Mouse (Mus musculus) hindbrain, embryonic 16.5 days (tissue): Measurements from ENCODE around the gene Fkrp. TPM values are rescaled to one million over a fixed set of nuclear protein-coding genes. Genes with fewer than 3 reads are reported as not detected.
A peak's percentile ranks its signal among the peaks of the same experiment; 100 is the strongest.

Experiments
- ATAC-seq: fragments of 200-750 bp; cut with Nextera tagmentation; 2 replicates; pipeline ENCODE4 v1.8.0; 2017; ENCODE audit warnings: moderate TSS enrichment, moderate library complexity
- H3K27ac ChIP-seq: fragments of 300-500 bp; sonication (generic); 2 replicates; pipeline ENCODE4 v1.5.1; 2014; ENCODE audit warnings: low read depth, mild to moderate bottlenecking, control low read depth, low read length, moderate library complexity
- H3K27me3 ChIP-seq: fragments of 300-500 bp; sonication (generic); replicated peaks from 2 replicates; pipeline ENCODE4 v1.6.1; 2014; ENCODE audit warnings: low read length; ENCODE audit not compliant: control insufficient read depth, insufficient read depth
- H3K36me3 ChIP-seq: fragments of 300-500 bp; sonication (generic); 2 replicates; pipeline ENCODE4 v1.6.1; 2014; ENCODE audit warnings: mild to moderate bottlenecking, low read length, moderate library complexity, mixed read lengths; ENCODE audit not compliant: control insufficient read depth, insufficient read depth
- H3K4me1 ChIP-seq: fragments of 300-500 bp; sonication (generic); 2 replicates; pipeline ENCODE4 v1.6.1; 2014; ENCODE audit warnings: low read depth, low read length; ENCODE audit not compliant: control insufficient read depth, insufficient read depth
- H3K4me2 ChIP-seq: fragments of 300-500 bp; sonication (generic); 2 replicates; pipeline ENCODE4 v1.6.1; 2014; ENCODE audit warnings: mild to moderate bottlenecking, low read length, control low read depth, moderate library complexity
- H3K4me3 ChIP-seq: fragments of 300-500 bp; sonication (generic); 2 replicates; pipeline ENCODE4 v1.5.1; 2014; ENCODE audit warnings: mild to moderate bottlenecking, low read length, control low read depth, moderate library complexity
- H3K9ac ChIP-seq: fragments of 300-500 bp; sonication (generic); 2 replicates; pipeline ENCODE4 v1.6.1; 2014; ENCODE audit warnings: low read depth, mild to moderate bottlenecking, control low read depth, low read length, moderate library complexity
- H3K9me3 ChIP-seq: fragments of 300-500 bp; sonication (generic); 2 replicates; pipeline ENCODE4 v1.6.1; 2014; ENCODE audit warnings: mild to moderate bottlenecking, low read length, moderate library complexity; ENCODE audit not compliant: control insufficient read depth
- WGBS: fragments of 180-500 bp; shearing (Covaris S2); extraction: QIAGEN DNeasy Blood & Tissue Kit; methylation state at CpG from one replicate; pipeline ENCODE4 v1.1.7; 2014; 5-methylcytosine and 5-hydroxymethylcytosine counted together
- polyA plus RNA-seq: library from polyadenylated mRNA; unstranded; fragments of >200 nt; fragmentation: Nextera tagmentation; extraction: Ambion mirVana; gene quantifications from 2 replicates; pipeline ENCODE4 v1.2.1, GENCODE M21; 2015

Fkrp gene
- polyA plus RNA-seq, 1 experiment from 2014 or later = 46.9 TPM

DNA sequence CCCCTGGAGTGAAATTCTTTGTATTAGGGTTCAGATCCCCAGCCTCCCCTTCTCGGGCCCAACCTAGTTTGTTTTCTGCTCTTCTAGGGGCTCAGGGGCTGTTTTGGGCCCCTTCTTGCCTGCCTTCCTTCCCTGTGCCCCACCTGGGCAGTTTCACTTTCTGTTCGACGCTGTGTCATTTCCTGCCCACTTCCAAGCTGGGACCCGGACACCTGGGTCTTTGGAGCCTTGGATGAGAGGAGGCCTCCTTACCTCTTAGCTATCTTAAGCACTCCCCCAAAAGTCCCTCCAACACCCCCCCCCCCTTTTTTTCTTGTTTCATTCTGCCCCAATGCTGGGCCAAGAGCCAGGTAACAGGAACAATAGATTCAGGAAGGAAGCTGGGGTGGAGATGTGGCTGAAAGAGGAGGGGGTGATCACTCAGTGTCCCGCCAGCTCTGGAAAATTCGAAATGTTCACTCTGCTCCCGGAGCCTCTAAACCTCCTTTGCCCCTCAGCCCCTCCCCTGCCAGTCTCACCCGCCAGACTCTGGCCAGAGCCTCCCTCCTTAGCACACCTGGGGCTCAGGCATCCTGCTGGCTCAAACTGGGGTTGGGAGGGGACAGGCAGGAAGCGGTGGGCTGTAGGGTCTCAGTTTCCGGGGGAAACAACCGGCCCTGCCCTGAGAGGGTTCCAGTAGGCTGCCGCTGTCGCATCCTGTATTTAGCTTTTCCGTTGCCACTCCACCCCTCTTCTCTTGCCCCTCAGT lies 28.7 kb upstream of the Fkrp start:
- H3K4me1 ChIP-seq = peaks cover 21% of the 10 kb centered on the region
- no peaks in the 10 kb centered on the region for H3K9me3 ChIP-seq
- peaks cover 8% of the 10 kb centered on the region for H3K36me3 ChIP-seq
- peak overlapping the region; percentile 23 for H3K4me3 ChIP-seq
- H3K9ac ChIP-seq = peak overlapping the region; percentile 23; the same call in 1 of the 2 replicates
- H3K4me2 ChIP-seq = peak overlapping the region; percentile 35
- peak overlapping the region; percentile 42; the same call in 1 of the 2 replicates for H3K27ac ChIP-seq
- WGBS = 41% methylated on average over 14 of the region's 14 CpGs
- no peaks in the 10 kb centered on the region for H3K27me3 ChIP-seq
- no peak for ATAC-seq

DNA sequence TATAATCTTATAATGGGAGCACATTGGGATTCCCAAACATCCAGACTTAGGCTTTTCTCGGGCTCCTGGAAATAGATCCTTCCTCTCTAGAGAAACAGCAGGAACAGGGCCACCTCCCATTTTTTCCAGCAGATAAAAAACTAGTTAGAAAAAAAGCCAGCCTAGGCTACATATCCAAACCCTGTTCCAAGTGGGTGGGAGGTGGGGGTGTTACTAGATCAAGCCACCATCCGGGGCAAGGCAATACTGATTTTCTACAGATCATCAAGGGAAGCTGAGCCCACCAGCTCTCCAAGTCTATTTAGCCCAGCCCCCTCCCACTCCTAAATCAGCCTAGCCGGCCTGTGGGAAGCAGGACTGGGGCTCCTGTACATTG lies 28.2 kb upstream of the Fkrp start:
- Histone ChIP-seq H3K27me3 (no peaks in the 10 kb centered on the region), H3K9ac (peak overlapping the region; percentile 23; the same call in 1 of the 2 replicates), H3K9me3 (no peaks in the 10 kb centered on the region), H3K4me3 (peak overlapping the region; percentile 23), H3K4me1 (peaks cover 21% of the 10 kb centered on the region), H3K36me3 (peaks cover 14% of the 10 kb centered on the region), H3K27ac (peak overlapping the region; percentile 42; the same call in 1 of the 2 replicates), H3K4me2 (peak overlapping the region; percentile 27)
- WGBS = 56% methylated on average over 3 of the region's 3 CpGs
- ATAC-seq = no peak

DNA sequence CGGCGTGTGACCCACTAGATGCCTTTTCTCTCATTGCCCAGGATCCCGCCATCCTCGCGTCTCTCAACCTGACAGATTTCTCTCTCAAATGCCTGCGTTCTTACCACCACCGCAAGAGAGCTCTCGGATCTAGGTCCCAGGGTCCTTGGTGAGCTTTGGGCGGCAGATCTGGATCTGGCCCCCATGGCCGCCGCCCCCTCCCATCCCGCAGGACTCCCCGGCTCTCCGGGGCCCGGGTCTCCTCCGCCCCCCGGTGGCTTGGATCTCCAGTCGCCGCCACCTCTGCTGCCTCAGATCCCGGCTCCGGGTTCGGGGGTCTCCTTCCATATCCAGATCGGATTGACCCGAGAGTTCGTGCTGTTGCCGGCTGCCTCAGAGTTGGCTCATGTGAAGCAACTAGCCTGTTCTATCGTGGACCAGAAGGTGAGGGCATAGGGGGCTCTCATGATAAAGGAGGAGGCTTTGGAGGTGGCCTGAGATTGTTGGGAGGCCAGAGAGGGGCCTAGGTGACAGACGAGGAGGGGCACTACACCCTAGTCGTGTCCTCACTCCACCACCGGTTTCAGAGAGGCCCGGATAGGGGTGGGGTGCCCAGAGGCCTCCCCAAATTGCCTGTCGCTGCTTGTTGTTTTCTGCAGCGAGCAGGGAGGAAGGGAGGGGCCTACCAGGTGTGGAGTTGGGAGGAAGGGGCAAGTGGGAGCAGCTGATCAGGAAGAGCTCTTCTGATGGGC lies 27.1 kb upstream of the Fkrp start:
- no peaks in the 10 kb centered on the region for H3K9me3 ChIP-seq
- WGBS = 2% methylated on average over 32 of the region's 33 CpGs
- peaks cover 21% of the 10 kb centered on the region for H3K4me1 ChIP-seq
- H3K27ac ChIP-seq = peak overlapping the region; percentile 75; the same call in 1 of the 2 replicates
- peaks cover 21% of the 10 kb centered on the region for H3K36me3 ChIP-seq
- no peak for ATAC-seq
- H3K4me3 ChIP-seq = peak overlapping the region; percentile 65
- H3K27me3 ChIP-seq = no peaks in the 10 kb centered on the region
- H3K4me2 ChIP-seq = peak overlapping the region; percentile 72
- H3K9ac ChIP-seq = peak overlapping the region; percentile 58

DNA sequence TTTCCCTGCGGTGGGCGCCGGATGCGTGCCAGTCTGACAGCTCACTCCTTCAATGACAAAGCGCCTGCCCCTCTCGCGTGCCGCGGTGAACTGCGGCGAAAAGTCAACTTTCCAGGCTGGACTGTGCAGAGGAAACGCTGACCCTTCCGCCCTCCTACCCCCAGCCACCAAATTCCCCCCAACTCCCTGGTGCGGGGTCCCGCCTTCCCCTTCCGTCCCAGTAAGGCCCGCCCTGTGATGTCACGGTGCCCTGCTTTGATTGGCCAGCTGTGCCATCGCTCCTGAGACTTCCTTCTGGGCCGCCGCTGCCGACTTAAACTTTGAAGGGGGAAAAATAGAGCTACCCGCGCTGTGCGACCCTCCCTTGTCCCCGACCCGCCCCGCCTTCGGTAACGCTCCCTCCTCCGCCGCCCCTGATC lies 26.1 kb upstream of the Fkrp start, which contains the start of gene Prkd2:
Gene Prkd2 (plus strand): TSS at position 258 of the 419 bp plus-strand sequence.
- Histone ChIP-seq H3K36me3 (peaks cover 30% of the 10 kb centered on the region), H3K4me1 (peaks cover 21% of the 10 kb centered on the region), H3K27ac (peak within 1 kb of the TSS; percentile 75), H3K9me3 (no peaks in the 10 kb centered on the region), H3K9ac (peak within 1 kb of the TSS; percentile 58), H3K27me3 (no peaks in the 10 kb centered on the region), H3K4me2 (peak within 1 kb of the TSS; percentile 72), H3K4me3 (peak within 1 kb of the TSS; percentile 65)
- under 1% methylated on average over 30 of the region's 32 CpGs for WGBS
- peak; percentile 88 for ATAC-seq

DNA sequence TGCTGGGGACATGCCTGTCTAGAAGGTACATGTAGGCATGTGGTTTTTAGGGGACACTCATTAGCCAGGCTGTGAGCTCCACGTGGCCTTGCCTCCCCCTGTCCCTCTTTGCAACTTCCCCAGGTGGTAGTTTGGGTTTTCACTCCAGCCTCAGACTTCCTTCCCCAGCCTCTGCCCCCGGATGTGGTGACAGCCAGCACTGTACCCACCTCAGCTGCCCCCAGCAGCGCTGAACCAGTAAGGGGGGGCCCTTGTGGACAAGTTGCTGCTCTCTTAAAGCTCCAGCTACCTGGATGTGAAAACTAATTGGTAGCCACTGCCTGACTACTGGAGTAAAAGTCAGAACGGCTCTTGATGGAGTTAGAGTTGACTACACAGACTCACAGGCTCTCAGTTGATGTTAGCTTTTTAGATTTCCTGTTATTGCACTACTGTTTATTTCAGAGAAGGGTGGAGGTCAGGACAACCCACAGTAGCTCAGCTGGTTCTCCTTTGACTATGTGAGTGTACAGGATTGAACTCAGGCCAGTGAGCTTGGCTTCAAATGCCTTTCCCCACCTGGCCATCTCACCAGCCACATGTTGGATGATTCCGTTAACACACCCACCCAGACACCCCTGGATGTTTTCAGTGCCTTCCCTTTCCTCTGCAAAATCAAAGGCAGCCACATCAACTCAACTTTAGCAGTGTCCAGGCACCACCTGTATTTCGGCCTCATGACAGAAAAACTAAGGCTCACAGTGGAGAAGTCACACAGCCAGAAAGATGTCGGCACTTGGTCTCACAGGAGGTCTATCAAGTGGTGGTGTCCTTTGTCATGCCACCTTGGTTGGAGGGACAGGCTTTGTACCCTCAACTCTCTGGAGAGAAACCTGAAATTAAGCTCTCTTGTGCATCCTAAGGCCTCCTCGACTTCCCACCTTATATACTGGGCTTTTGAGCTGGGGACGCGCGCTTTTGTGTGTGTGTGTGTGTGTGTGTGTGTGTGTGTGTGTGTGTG lies 25.3 kb upstream of the Fkrp start:
- Histone ChIP-seq H3K27ac (peak overlapping the region; percentile 75), H3K4me1 (peaks cover 21% of the 10 kb centered on the region), H3K4me2 (peak overlapping the region; percentile 72), H3K4me3 (peak overlapping the region; percentile 65; the same call in 1 of the 2 replicates), H3K27me3 (no peaks in the 10 kb centered on the region), H3K9ac (peak overlapping the region; percentile 58; the same call in 1 of the 2 replicates), H3K36me3 (peaks cover 34% of the 10 kb centered on the region), H3K9me3 (no peaks in the 10 kb centered on the region)
- ATAC-seq = no peak
- WGBS = 38% methylated on average over 11 of the region's 11 CpGs

DNA sequence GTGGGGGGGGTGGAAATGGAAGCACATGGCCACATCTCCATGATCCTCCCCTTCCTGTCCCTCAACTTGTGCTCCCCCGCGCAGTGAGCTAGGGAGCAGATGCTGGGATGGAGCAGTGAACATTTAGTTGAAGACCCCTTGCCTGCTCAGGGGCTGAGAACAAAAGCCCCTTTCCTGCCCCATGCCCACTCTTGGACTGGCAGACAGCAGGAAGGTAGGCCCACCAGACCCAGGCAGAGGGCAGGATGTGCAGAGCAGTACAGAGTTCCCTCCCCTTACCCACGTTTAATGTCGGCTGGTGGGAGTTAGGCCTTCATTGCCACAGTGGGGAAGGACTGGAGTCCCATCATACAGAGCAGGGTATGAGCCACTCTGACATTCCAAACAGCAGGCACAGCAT lies 24.5 kb upstream of the Fkrp start:
- Histone ChIP-seq H3K4me2 (no peak overlapping the region), H3K36me3 (peaks cover 36% of the 10 kb centered on the region), H3K4me3 (no peak overlapping the region), H3K9ac (no peak overlapping the region), H3K4me1 (peaks cover 21% of the 10 kb centered on the region), H3K27ac (no peak overlapping the region; the same call in 1 of the 2 replicates), H3K27me3 (no peaks in the 10 kb centered on the region), H3K9me3 (no peaks in the 10 kb centered on the region)
- WGBS = 84% methylated on average over 4 of the region's 4 CpGs
- ATAC-seq = no peak

DNA sequence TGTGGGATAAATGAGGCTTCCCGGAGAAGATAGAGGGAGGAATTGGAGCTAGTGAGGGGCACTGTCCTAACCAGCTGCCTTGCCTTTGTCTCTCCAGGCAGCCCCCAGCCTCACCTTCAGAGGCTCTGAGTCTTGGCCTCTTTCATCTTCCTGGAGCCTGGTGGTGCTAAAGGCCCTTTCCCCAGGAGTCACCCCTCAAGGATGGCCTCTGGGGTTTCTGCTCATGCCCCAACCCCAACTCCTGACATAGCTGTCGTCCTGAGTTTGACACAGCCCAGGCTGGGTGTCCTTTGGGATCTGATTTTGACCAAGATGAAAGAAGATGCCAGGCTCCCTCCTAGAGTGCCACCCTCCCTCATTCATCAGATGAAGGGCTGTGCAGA lies 23.6 kb upstream of the Fkrp start:
- Histone ChIP-seq H3K36me3 (peaks cover 36% of the 10 kb centered on the region), H3K9me3 (no peaks in the 10 kb centered on the region), H3K9ac (no peak overlapping the region), H3K4me2 (no peak overlapping the region), H3K27ac (no peak overlapping the region), H3K4me1 (peaks cover 16% of the 10 kb centered on the region), H3K4me3 (no peak overlapping the region), H3K27me3 (no peaks in the 10 kb centered on the region)
- WGBS = 93% methylated on average over 2 of the region's 2 CpGs
- no peak for ATAC-seq

DNA sequence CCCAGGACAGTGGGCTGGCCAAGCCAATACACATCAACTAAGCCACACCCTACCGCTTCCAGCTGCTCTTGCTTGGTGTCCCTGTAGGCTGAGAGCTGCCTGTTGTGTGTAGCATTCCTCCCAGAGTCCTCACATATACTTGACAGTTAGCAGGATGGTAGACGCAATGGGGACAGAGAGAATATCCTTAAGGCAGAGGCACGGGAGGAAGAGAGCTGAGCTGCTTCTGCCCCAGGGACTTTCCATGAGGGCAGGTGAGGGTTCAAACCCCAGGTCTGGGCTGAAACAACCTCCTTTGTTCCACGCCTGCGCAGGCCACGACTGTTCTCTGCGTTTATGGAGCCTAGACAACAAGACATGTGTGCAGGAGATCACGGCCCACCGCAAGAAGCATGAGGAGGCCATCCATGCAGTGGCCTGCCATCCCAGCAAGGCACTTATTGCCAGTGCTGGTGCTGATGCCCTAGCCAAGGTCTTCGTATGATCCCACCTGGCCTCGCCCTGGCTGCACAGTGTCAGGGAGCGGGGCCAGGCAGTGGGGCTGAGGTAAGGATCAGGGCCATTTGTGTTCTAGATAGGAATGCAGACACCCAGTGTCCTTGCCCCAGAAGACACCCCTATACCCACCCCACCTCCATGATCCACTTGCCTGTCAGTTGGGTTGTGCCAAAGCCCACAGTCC lies 23.0 kb upstream of the Fkrp start:
- Histone ChIP-seq H3K27me3 (no peaks in the 10 kb centered on the region), H3K9me3 (no peaks in the 10 kb centered on the region), H3K4me1 (peaks cover 12% of the 10 kb centered on the region), H3K36me3 (peaks cover 42% of the 10 kb centered on the region), H3K27ac (no peak overlapping the region), H3K9ac (no peak overlapping the region), H3K4me3 (no peak overlapping the region), H3K4me2 (no peak overlapping the region)
- no peak for ATAC-seq
- 96% methylated on average over 12 of the region's 12 CpGs for WGBS
